Mouse (Mus musculus) heart, postnatal 0 days (tissue): ENCODE data around the gene Nectin4.

ENCODE experiments used
- CTCF ChIP-seq: IDR thresholded peaks from 2 replicates; pipeline ENCODE4 v1.5.1; 2016; ENCODE audit warnings: antibody characterized with exemption, control low read depth, low read depth
- EP300 ChIP-seq: IDR thresholded peaks from 2 replicates; pipeline ENCODE4 v1.6.1; 2016; ENCODE audit warnings: antibody characterized with exemption, low read depth

DNA sequence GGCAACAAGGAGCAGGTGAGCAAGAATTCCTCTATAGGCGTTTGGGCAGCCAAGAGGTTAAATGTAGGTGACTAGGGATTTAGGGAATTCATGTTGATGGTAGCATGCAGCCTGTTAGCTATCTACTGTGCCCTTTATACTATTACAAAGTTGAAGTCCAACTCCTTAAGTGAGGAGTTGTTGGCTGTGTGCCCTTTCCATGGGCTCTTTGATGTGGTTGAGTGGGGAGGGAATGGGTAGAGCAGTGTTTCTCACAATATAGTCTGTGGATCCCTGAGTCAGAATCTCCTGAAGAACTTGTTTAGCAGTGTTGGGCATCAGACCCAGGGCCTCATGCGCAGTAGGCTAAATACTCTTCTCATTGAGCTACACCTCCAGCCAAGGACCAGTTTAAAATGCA lies 13.1 kb upstream of the Nectin4 start:
- no peak for TF ChIP-seq CTCF
- TF ChIP-seq EP300, result no peak
